In the genomic region with DNA sequence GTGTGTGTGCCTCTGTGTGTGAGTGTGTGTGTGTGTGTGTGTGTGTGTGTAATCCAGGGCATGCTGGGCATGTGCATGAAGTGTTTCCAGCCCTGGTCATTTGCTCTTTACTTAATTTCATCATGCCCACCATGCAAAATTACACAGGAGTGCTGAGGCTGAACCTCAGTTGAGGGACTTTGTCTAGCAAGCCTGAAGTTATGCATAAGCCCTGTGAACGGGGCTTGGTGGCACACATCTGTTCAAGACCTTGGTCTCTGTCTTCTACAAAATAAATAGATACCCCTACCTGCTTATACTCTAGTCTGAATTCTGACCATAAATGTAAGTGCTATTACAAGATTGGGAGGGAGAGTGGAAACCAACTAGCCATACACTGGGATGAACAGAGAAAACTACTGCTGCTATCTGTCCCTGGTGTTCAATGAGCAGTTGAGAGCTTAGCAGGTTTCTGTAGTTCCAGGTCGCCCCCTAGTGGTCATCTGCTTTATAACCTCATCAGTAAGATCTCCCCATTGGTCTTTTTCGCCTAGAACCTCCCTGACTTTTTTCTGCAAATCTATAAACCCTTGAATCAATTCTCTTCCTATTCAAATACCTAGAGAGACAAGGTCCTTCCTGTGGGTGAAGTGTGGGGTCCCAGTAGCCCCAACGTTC, we compare ENCODE assay signal across 8 mouse cellular contexts. TPM values are rescaled to one million over a fixed set of nuclear protein-coding genes. Genes with fewer than 3 reads are reported as not detected.
DNase-seq lines count a peak whose midpoint lies in the region; ATAC-seq and TF ChIP-seq lines count a peak whose summit lies in the region.

No protein-coding gene starts in this region.

- no peak for TF ChIP-seq POLR2A in testis, adult 2 months (IDR thresholded peaks at IDR 0.05; ENCODE audit: control insufficient read depth, low read depth, low read length)

- ATAC-seq in erythroid progenitor cell, adult 5-6 weeks (replicated peaks; ENCODE audit: low FRiP score, poor library complexity, severe bottlenecking) = peak; percentile 84
- peak; percentile 49; the same call in 1 of the 2 replicates for ATAC-seq in heart, embryonic 16.5 days (replicated peaks; ENCODE audit: extremely low read depth, insufficient read depth, low FRiP score)
- ATAC-seq in liver, embryonic 12.5 days = peak; percentile 69
- ATAC-seq in neural tube, embryonic 11.5 days (ENCODE audit: insufficient read depth, low FRiP score, low TSS enrichment) = no peak

- no peaks in the 10 kb centered on the region for H3K27me3 ChIP-seq in heart, embryonic 16.5 days (ENCODE audit: control insufficient read depth, insufficient read depth, low read length)
- H3K27me3 ChIP-seq in liver, embryonic 12.5 days (replicated peaks) = 0 out of 2 replicates have a peak, but pooled peaks cover 7% of the 10 kb centered on the region
- H3K27me3 ChIP-seq in neural tube, embryonic 11.5 days (ENCODE audit: control insufficient read depth, insufficient read depth, low read length) = no peaks in the 10 kb centered on the region
- H3K27me3 ChIP-seq in testis, adult 2 months (ENCODE audit: control insufficient read depth, insufficient read depth, low read length) = no peaks in the 10 kb centered on the region

- WGBS in heart, embryonic 16.5 days = 30% methylated on average over 4 of the region's 4 CpGs
- WGBS in liver, embryonic 12.5 days (ENCODE audit: insufficient replicate concordance) = 27% methylated on average over 4 of the region's 4 CpGs
- WGBS in neural tube, embryonic 11.5 days = 32% methylated on average over 4 of the region's 4 CpGs

- DNase-seq in CD8-positive naive resting alpha-beta T cell, adult 2 months (ENCODE audit: low read depth in 2 of 2, low spot score in 2 of 2) = peak; percentile 79 to 86
- peak; percentile 94 for DNase-seq in brain, adult 2 months (ENCODE audit: low read depth, low spot score)
- DNase-seq in kidney, postnatal 10 days = peak; percentile 89
- DNase-seq in neural tube, embryonic 11.5 days (ENCODE audit: low spot score) = peak; percentile 73

- peak; percentile 42; the same call in 1 of the 2 replicates for TF ChIP-seq CTCF in testis, adult 2 months (IDR thresholded peaks at IDR 0.05; ENCODE audit: control insufficient read depth, insufficient read depth, insufficient replicate concordance, low read depth, low read length)

- H3K4me3 ChIP-seq in heart, embryonic 16.5 days (ENCODE audit: low read length) = no peak overlapping the region
- no peak overlapping the region for H3K4me3 ChIP-seq in liver, embryonic 12.5 days
- H3K4me3 ChIP-seq in neural tube, embryonic 11.5 days (ENCODE audit: low read depth, low read length) = no peak overlapping the region
- no peak overlapping the region for H3K4me3 ChIP-seq in testis, adult 2 months (ENCODE audit: control insufficient read depth, low read depth, low read length)

- H3K27ac ChIP-seq in heart, embryonic 16.5 days (ENCODE audit: low read length) = no peak overlapping the region
- H3K27ac ChIP-seq in liver, embryonic 12.5 days = no peak overlapping the region
- H3K27ac ChIP-seq in neural tube, embryonic 11.5 days (ENCODE audit: low read depth, low read length) = no peak overlapping the region
- no peak overlapping the region for H3K27ac ChIP-seq in testis, adult 2 months (ENCODE audit: control insufficient read depth, insufficient read depth, low read depth, low read length)

- no peaks in the 10 kb centered on the region for H3K4me1 ChIP-seq in heart, embryonic 16.5 days (ENCODE audit: control insufficient read depth, insufficient read depth, low read length)
- H3K4me1 ChIP-seq in liver, embryonic 12.5 days = no peaks in the 10 kb centered on the region
- H3K4me1 ChIP-seq in neural tube, embryonic 11.5 days (ENCODE audit: control insufficient read depth, insufficient read depth, low read length) = no peaks in the 10 kb centered on the region
- H3K4me1 ChIP-seq in testis, adult 2 months (ENCODE audit: control insufficient read depth, insufficient read depth, low read length) = no peaks in the 10 kb centered on the region

- no peaks in the 10 kb centered on the region for H3K9me3 ChIP-seq in heart, embryonic 16.5 days (replicated peaks; ENCODE audit: control insufficient read depth, low read length)
- no peaks in the 10 kb centered on the region for H3K9me3 ChIP-seq in liver, embryonic 12.5 days (replicated peaks)
- no peaks in the 10 kb centered on the region for H3K9me3 ChIP-seq in neural tube, embryonic 11.5 days (ENCODE audit: control insufficient read depth, low read length)

- H3K4me2 ChIP-seq in heart, embryonic 16.5 days (ENCODE audit: low read depth, low read length) = no peak overlapping the region
- no peak overlapping the region for H3K4me2 ChIP-seq in liver, embryonic 12.5 days
- no peak overlapping the region for H3K4me2 ChIP-seq in neural tube, embryonic 11.5 days (ENCODE audit: low read depth)

- no peak overlapping the region for H3K9ac ChIP-seq in heart, embryonic 16.5 days (ENCODE audit: low read length)
- H3K9ac ChIP-seq in liver, embryonic 12.5 days = no peak overlapping the region
- no peak overlapping the region for H3K9ac ChIP-seq in neural tube, embryonic 11.5 days (ENCODE audit: low read length)

- no peaks in the 10 kb centered on the region for H3K36me3 ChIP-seq in heart, embryonic 16.5 days (ENCODE audit: control insufficient read depth, insufficient read depth)
- H3K36me3 ChIP-seq in liver, embryonic 12.5 days = no peaks in the 10 kb centered on the region
- no peaks in the 10 kb centered on the region for H3K36me3 ChIP-seq in neural tube, embryonic 11.5 days (ENCODE audit: control insufficient read depth, insufficient read depth, low read length)
- H3K36me3 ChIP-seq in testis, adult 2 months (ENCODE audit: control insufficient read depth, insufficient read depth, low read length) = no peaks in the 10 kb centered on the region

RNA-seq across cellular contexts. Expression of gene Ncl, which starts 19.9 kb away (rescaled TPM):
- 148 and 176 TPM in 2 replicates for total RNA-seq in erythroid progenitor cell, adult 5-6 weeks (2015; ENCODE audit: low replicate concordance)
- total RNA-seq in erythroid progenitor cell, adult 5-6 weeks (2017; ENCODE audit: low replicate concordance) = 169 and 177 TPM in 2 replicates
- 230 and 276 TPM in 2 replicates for polyA plus RNA-seq in heart, embryonic 16.5 days (2015; fragmentation: Nextera tagmentation; extraction: Ambion mirVana)
- polyA plus RNA-seq in liver, embryonic 12.5 days (2016; fragmentation: Nextera tagmentation; extraction: Ambion mirVana) = 648 and 660 TPM in 2 replicates
- 368 and 376 TPM in 2 replicates for polyA plus RNA-seq in neural tube, embryonic 11.5 days (2014; fragmentation: Nextera tagmentation; extraction: Ambion mirVana)
- 5.1 and 5.7 TPM in 2 replicates for polyA plus RNA-seq in testis, adult 2 months (2012; rRNA removed)

RNA-seq across cellular contexts. Expression of gene B3gnt7, which starts 36.7 kb away (rescaled TPM):
- 1.4 TPM in 1 of 2 replicates, not detected in the other for total RNA-seq in erythroid progenitor cell, adult 5-6 weeks (2015; ENCODE audit: low replicate concordance)
- total RNA-seq in erythroid progenitor cell, adult 5-6 weeks (2017; ENCODE audit: low replicate concordance) = not detected in 2 replicates
- 1.6 and 2.1 TPM in 2 replicates for polyA plus RNA-seq in heart, embryonic 16.5 days (2015; fragmentation: Nextera tagmentation; extraction: Ambion mirVana)
- polyA plus RNA-seq in liver, embryonic 12.5 days (2016; fragmentation: Nextera tagmentation; extraction: Ambion mirVana) = 4.7 and 4.8 TPM in 2 replicates
- polyA plus RNA-seq in neural tube, embryonic 11.5 days (2014; fragmentation: Nextera tagmentation; extraction: Ambion mirVana) = 3.4 and 4.7 TPM in 2 replicates
- polyA plus RNA-seq in testis, adult 2 months (2012; rRNA removed) = 0.23 and 0.47 TPM in 2 replicates

Comparison
In these comparisons a context has a peak if more than half of its experiments do, and no peak if none do; other contexts are left out.
1. RNA of gene Ncl, which starts 19.9 kb away (polyA plus RNA-seq): 648 to 660 TPM in liver, embryonic 12.5 days, 368 to 376 TPM in neural tube, embryonic 11.5 days and 230 to 276 TPM in heart, embryonic 16.5 days; 5.1 to 5.7 TPM in testis, adult 2 months; every median in the first group is over 10 times any median in the second.
2. Peak in every context shown above with its lines, with median percentiles within 50 percentile points of each other: DNase-seq.